Mouse (Mus musculus): ENCODE results near the gene Ccdc124. TPM values are rescaled to one million over a fixed set of nuclear protein-coding genes. Genes with fewer than 3 reads are reported as not detected.
"Not testable (repeated sequence)": the region's sequence is repeated elsewhere in the genome, so short reads cannot be mapped to it uniquely, and the experiment has no call there.

Ccdc124 gene
- polyA plus RNA-seq, 1 experiment from 2014 or later = 169 TPM

GRCm38 (mm10) chr8:70825816-70826215 is 47.9 kb downstream of the Ccdc124 start:
- ATAC-seq = no peak
- no peak overlapping the region for H3K4me2 ChIP-seq
- H3K9ac ChIP-seq = no peak overlapping the region
- H3K27ac ChIP-seq = no peak overlapping the region
- WGBS = 85% methylated on average over 8 of the region's 8 CpGs
- H3K9me3 ChIP-seq (replicated peaks) = peaks cover 5% of the 10 kb centered on the region; the same call in 1 of the 2 replicates
- H3K4me1 ChIP-seq = no peaks in the 10 kb centered on the region
- peaks cover 5% of the 10 kb centered on the region; the same call in 1 of the 2 replicates for H3K27me3 ChIP-seq
- H3K36me3 ChIP-seq (ENCODE audit: poor library complexity, severe bottlenecking) = no peaks in the 10 kb centered on the region
- H3K4me3 ChIP-seq = no peak overlapping the region

- peaks cover 25% of the 10 kb centered on the region for H3K27me3 ChIP-seq
- WGBS = 88% methylated on average over 7 of the region's 7 CpGs
- H3K27ac ChIP-seq = no peak overlapping the region
- no peak for ATAC-seq
- H3K9ac ChIP-seq = no peak overlapping the region
- peaks cover 6% of the 10 kb centered on the region; the same call in 1 of the 2 replicates for H3K9me3 ChIP-seq (replicated peaks)
- H3K4me1 ChIP-seq = no peaks in the 10 kb centered on the region
- H3K36me3 ChIP-seq (ENCODE audit: poor library complexity, severe bottlenecking) = no peaks in the 10 kb centered on the region
- no peak overlapping the region for H3K4me2 ChIP-seq
- no peak overlapping the region for H3K4me3 ChIP-seq
Measured at GRCm38 (mm10) chr8:70823802-70824201, 49.9 kb downstream of the Ccdc124 start.

- H3K27ac ChIP-seq; H3K4me2 ChIP-seq; H3K9ac ChIP-seq; ATAC-seq; H3K36me3 ChIP-seq (ENCODE audit: poor library complexity, severe bottlenecking); H3K4me1 ChIP-seq; H3K4me3 ChIP-seq: not testable (repeated sequence)
- Histone ChIP-seq H3K9me3 (replicated peaks) (peaks cover 12% of the 10 kb centered on the region), H3K27me3 (peaks cover 29% of the 10 kb centered on the region)
- WGBS = 84% methylated on average over 3 of the region's 3 CpGs
Measured at GRCm38 (mm10) chr8:70822594-70822993, 51.1 kb downstream of the Ccdc124 start.

- H3K9ac ChIP-seq = no peak overlapping the region; the same call in 1 of the 2 replicates
- no peak overlapping the region for H3K4me2 ChIP-seq
- H3K9me3 ChIP-seq (replicated peaks) = peaks cover 11% of the 10 kb centered on the region
- 0 out of 2 replicates have a peak, but pooled peaks cover under 1% of the 10 kb centered on the region for H3K4me1 ChIP-seq
- H3K4me3 ChIP-seq = no peak overlapping the region
- no peak overlapping the region for H3K27ac ChIP-seq
- 56% methylated on average over 11 of the region's 11 CpGs for WGBS
- H3K36me3 ChIP-seq (ENCODE audit: poor library complexity, severe bottlenecking) = no peaks in the 10 kb centered on the region
- H3K27me3 ChIP-seq = peaks cover 34% of the 10 kb centered on the region
- ATAC-seq = peak; percentile 19; the same call in 1 of the 2 replicates
Measured at GRCm38 (mm10) chr8:70821992-70822391, 51.7 kb downstream of the Ccdc124 start.

- Histone ChIP-seq H3K4me3 (no peak overlapping the region), H3K36me3 (ENCODE audit: poor library complexity, severe bottlenecking) (no peaks in the 10 kb centered on the region), H3K4me1 (0 out of 2 replicates have a peak, but pooled peaks cover 5% of the 10 kb centered on the region), H3K9ac (no peak overlapping the region; the same call in 1 of the 2 replicates), H3K27me3 (peaks cover 39% of the 10 kb centered on the region), H3K27ac (no peak overlapping the region), H3K9me3 (replicated peaks) (peaks cover 7% of the 10 kb centered on the region; the same call in 1 of the 2 replicates), H3K4me2 (no peak overlapping the region)
- 17% methylated on average over 30 of the region's 30 CpGs for WGBS
- peak; percentile 59 for ATAC-seq
Measured at GRCm38 (mm10) chr8:70821399-70821962, 52.3 kb downstream of the Ccdc124 start.

- H3K9ac ChIP-seq = no peak overlapping the region
- peaks cover 51% of the 10 kb centered on the region for H3K27me3 ChIP-seq
- H3K4me1 ChIP-seq = 0 out of 2 replicates have a peak, but pooled peaks cover 5% of the 10 kb centered on the region
- peak; percentile 56; the same call in 1 of the 2 replicates for ATAC-seq
- no peaks in the 10 kb centered on the region for H3K36me3 ChIP-seq (ENCODE audit: poor library complexity, severe bottlenecking)
- 2% methylated on average over 31 of the region's 31 CpGs for WGBS
- peaks cover 7% of the 10 kb centered on the region; the same call in 1 of the 2 replicates for H3K9me3 ChIP-seq (replicated peaks)
- H3K4me2 ChIP-seq = no peak overlapping the region; the same call in 1 of the 2 replicates
- no peak overlapping the region for H3K27ac ChIP-seq
- H3K4me3 ChIP-seq = no peak overlapping the region
Measured at GRCm38 (mm10) chr8:70820101-70820935, 53.4 kb downstream of the Ccdc124 start.

Small RNA genes lying within 50 kb of the gene (microRNA-seq; reads per million reads assigned to microRNA genes)
- not detected for gene Mir7067

Other genes with a start within 250 kb of the Ccdc124 start
- gene Gdf15, start 241.5 kb downstream of the Ccdc124 start, polyA plus RNA-seq (2015; fragmentation: Nextera tagmentation; extraction: Ambion mirVana) = 0.15 TPM in 1 of 2 replicates, not detected in the other
- 64.6 and 80.8 TPM in 2 replicates for gene Pgpep1, start 213.5 kb downstream of the Ccdc124 start, polyA plus RNA-seq (2015; fragmentation: Nextera tagmentation; extraction: Ambion mirVana)
- gene Lsm4, start 200.7 kb downstream of the Ccdc124 start, polyA plus RNA-seq (2015; fragmentation: Nextera tagmentation; extraction: Ambion mirVana) = 238 and 239 TPM in 2 replicates
- gene Jund, start 175.0 kb downstream of the Ccdc124 start, polyA plus RNA-seq (2015; fragmentation: Nextera tagmentation; extraction: Ambion mirVana) = 58.6 and 68.8 TPM in 2 replicates
- 0.05 and 0.11 TPM in 2 replicates for gene Iqcn, start 170.5 kb downstream of the Ccdc124 start, polyA plus RNA-seq (2015; fragmentation: Nextera tagmentation; extraction: Ambion mirVana)
- not detected in 2 replicates for gene Gm3336, start 155.4 kb downstream of the Ccdc124 start, polyA plus RNA-seq (2015; fragmentation: Nextera tagmentation; extraction: Ambion mirVana)
- 0.10 TPM in 1 of 2 replicates, not detected in the other for gene Pde4c, start 150.2 kb downstream of the Ccdc124 start, polyA plus RNA-seq (2015; fragmentation: Nextera tagmentation; extraction: Ambion mirVana)
- 180 and 188 TPM in 2 replicates for gene Rab3a, start 119.3 kb downstream of the Ccdc124 start, polyA plus RNA-seq (2015; fragmentation: Nextera tagmentation; extraction: Ambion mirVana)
- gene Mpv17l2, start 113.0 kb downstream of the Ccdc124 start, polyA plus RNA-seq (2015; fragmentation: Nextera tagmentation; extraction: Ambion mirVana) = 44.8 and 48.0 TPM in 2 replicates
- 84.3 and 84.6 TPM in 2 replicates for gene Pik3r2, start 97.2 kb downstream of the Ccdc124 start, polyA plus RNA-seq (2015; fragmentation: Nextera tagmentation; extraction: Ambion mirVana)
- 15.8 and 16.0 TPM in 2 replicates for gene Mast3, start 68.9 kb downstream of the Ccdc124 start, polyA plus RNA-seq (2015; fragmentation: Nextera tagmentation; extraction: Ambion mirVana)
- gene Il12rb1, start 65.5 kb downstream of the Ccdc124 start, polyA plus RNA-seq (2015; fragmentation: Nextera tagmentation; extraction: Ambion mirVana) = 0.09 TPM in 1 of 2 replicates, not detected in the other
- gene Arrdc2, start 34.2 kb downstream of the Ccdc124 start, polyA plus RNA-seq (2015; fragmentation: Nextera tagmentation; extraction: Ambion mirVana) = 5.6 and 5.7 TPM in 2 replicates
- 11.2 and 13.5 TPM in 2 replicates for gene Kcnn1, start 10.7 kb downstream of the Ccdc124 start, polyA plus RNA-seq (2015; fragmentation: Nextera tagmentation; extraction: Ambion mirVana)
- 0.50 and 0.67 TPM in 2 replicates for gene Slc5a5, start 18.8 kb upstream of the Ccdc124 start, polyA plus RNA-seq (2015; fragmentation: Nextera tagmentation; extraction: Ambion mirVana)
- gene Rpl18a, start 23.5 kb upstream of the Ccdc124 start, polyA plus RNA-seq (2015; fragmentation: Nextera tagmentation; extraction: Ambion mirVana) = 3,255 and 3,517 TPM in 2 replicates
- gene Map1s, start 32.0 kb upstream of the Ccdc124 start, polyA plus RNA-seq (2015; fragmentation: Nextera tagmentation; extraction: Ambion mirVana) = 57.0 and 58.2 TPM in 2 replicates